Comparison of ENCODE assay signal across 11 mouse cellular contexts in genomic region chr7:140902036-140902875, GRCm38 (mm10). TPM values are rescaled to one million over a fixed set of nuclear protein-coding genes. Genes with fewer than 3 reads are reported as not detected.
A peak's percentile ranks its signal among the peaks of the same experiment; 100 is the strongest.
DNase-seq lines count a peak whose midpoint lies in the region; ATAC-seq and TF ChIP-seq lines count a peak whose summit lies in the region.
"Had no signal": no experiment of that assay in that cellular context is flagged by ENCODE, and none has a peak within 500 bp of the region (broad histone marks: within the 10 kb centered on the region; RNA-seq: fewer than 3 reads in every experiment).

No protein-coding gene starts in this region.

- no peak overlapping the region for H3K27ac ChIP-seq in kidney, adult 2 months (ENCODE audit: insufficient read depth, low read depth, low read length)
- peak overlapping the region; percentile 98 for H3K27ac ChIP-seq in brown adipose tissue, adult 24 weeks (replicated peaks; ENCODE audit: low read depth, low read length)
- H3K27ac ChIP-seq in embryonic facial prominence, embryonic 13.5 days: peak overlapping the region; percentile 22; the same call in 1 of the 2 replicates
- H3K27ac ChIP-seq in limb, embryonic 13.5 days: no peak overlapping the region
- H3K27ac ChIP-seq: heart, embryonic 13.5 days had no signal

- H3K27me3 ChIP-seq in kidney, adult 2 months (replicated peaks; ENCODE audit: control insufficient read depth, insufficient read depth, low read length): no peaks in the 10 kb centered on the region
- no peaks in the 10 kb centered on the region for H3K27me3 ChIP-seq in embryonic facial prominence, embryonic 13.5 days
- H3K27me3 ChIP-seq in limb, embryonic 13.5 days: no peaks in the 10 kb centered on the region

- H3K4me3 ChIP-seq in kidney, adult 2 months (ENCODE audit: insufficient read depth, low read depth, low read length): no peak overlapping the region
- 0 out of 2 replicates have a peak overlapping the region, but pooled peaks have one; percentile 19 for H3K4me3 ChIP-seq in brown adipose tissue, adult 24 weeks (ENCODE audit: insufficient read depth, low read depth, low read length)
- no peak overlapping the region for H3K4me3 ChIP-seq in embryonic facial prominence, embryonic 13.5 days
- no peak overlapping the region for H3K4me3 ChIP-seq in limb, embryonic 13.5 days
- H3K4me3 ChIP-seq: heart, embryonic 13.5 days had no signal

- no peak for TF ChIP-seq CTCF in kidney, adult 2 months (conservative IDR thresholded peaks at IDR 0.05; ENCODE audit: insufficient read depth, insufficient read length, low read depth, low read length)

- no peak overlapping the region for H3K4me2 ChIP-seq in embryonic facial prominence, embryonic 13.5 days
- H3K4me2 ChIP-seq in limb, embryonic 13.5 days (replicated peaks): no peak overlapping the region
- H3K4me2 ChIP-seq: heart, embryonic 13.5 days had no signal

- H3K9me3 ChIP-seq in embryonic facial prominence, embryonic 13.5 days: no peaks in the 10 kb centered on the region
- no peaks in the 10 kb centered on the region for H3K9me3 ChIP-seq in limb, embryonic 13.5 days
- H3K9me3 ChIP-seq: heart, embryonic 13.5 days had no signal

- no peaks in the 10 kb centered on the region for H3K36me3 ChIP-seq in kidney, adult 2 months (ENCODE audit: control insufficient read depth, insufficient read depth, low read length)
- peaks cover 21% of the 10 kb centered on the region for H3K36me3 ChIP-seq in embryonic facial prominence, embryonic 13.5 days
- peaks cover 22% of the 10 kb centered on the region for H3K36me3 ChIP-seq in limb, embryonic 13.5 days

- intact Hi-C loops in left cerebral cortex, postnatal 4 days (cut with DNase I): loop anchor here (10.0 kb wide), 1 partner anchor 273 kb away; the partner anchor contains the start of gene Rnh1

- WGBS in kidney, adult 2 months: 67% methylated on average over 15 of the region's 15 CpGs
- WGBS in embryonic facial prominence, embryonic 13.5 days: 36% methylated on average over 15 of the region's 15 CpGs
- 57% methylated on average over 15 of the region's 15 CpGs for WGBS in limb, embryonic 13.5 days

- peak; percentile 38 for DNase-seq in kidney, adult 2 months
- no peak for DNase-seq in kidney, adult 9 months
- DNase-seq in retina, postnatal 1 day: no peak
- DNase-seq in left cerebral cortex, postnatal 4 days: no peak

- peaks cover 2% of the 10 kb centered on the region; the same call in 1 of the 2 replicates for H3K4me1 ChIP-seq in kidney, adult 2 months (ENCODE audit: control insufficient read depth, insufficient read depth, low read length)
- H3K4me1 ChIP-seq in brown adipose tissue, adult 24 weeks (ENCODE audit: control insufficient read depth, insufficient read depth, insufficient read length, low read length): peaks cover 13% of the 10 kb centered on the region
- peaks cover 7% of the 10 kb centered on the region; the same call in 1 of the 2 replicates for H3K4me1 ChIP-seq in embryonic facial prominence, embryonic 13.5 days
- H3K4me1 ChIP-seq in limb, embryonic 13.5 days: peaks cover 10% of the 10 kb centered on the region; the same call in 1 of the 2 replicates

- H3K9ac ChIP-seq in embryonic facial prominence, embryonic 13.5 days: peak overlapping the region; percentile 36; the same call in 1 of the 2 replicates
- H3K9ac ChIP-seq in limb, embryonic 13.5 days: peak overlapping the region; percentile 31; the same call in 1 of the 2 replicates

- no peak for ATAC-seq in embryonic facial prominence, embryonic 13.5 days (ENCODE audit: insufficient number of reproducible peaks, insufficient read depth, low FRiP score, low TSS enrichment, low read depth)
- no peak for ATAC-seq in limb, embryonic 13.5 days (ENCODE audit: low FRiP score, low read depth)

- TF ChIP-seq POLR2A in kidney, adult 2 months (IDR thresholded peaks at IDR 0.05; ENCODE audit: low read depth, low read length): no peak

RNA-seq across cellular contexts. Expression of gene Cox8b, which starts 2.0 kb away (rescaled TPM):
- 111 and 188 TPM in 2 replicates for polyA plus RNA-seq in kidney, adult 2 months (2012; rRNA removed)
- polyA plus RNA-seq in brown adipose tissue, adult 24 weeks (2012; ENCODE audit: insufficient read depth, insufficient read length, missing spikeins): 8,049 and 8,538 TPM in 2 replicates
- 1.2 and 1.9 TPM in 2 replicates for polyA plus RNA-seq in embryonic facial prominence, embryonic 13.5 days (2015; fragmentation: Nextera tagmentation; extraction: Ambion mirVana)
- 9.3 and 10.0 TPM in 2 replicates for polyA plus RNA-seq in limb, embryonic 13.5 days (2015; fragmentation: Nextera tagmentation; extraction: Ambion mirVana)
- not detected for total RNA-seq in left cerebral cortex, postnatal 4 days (2021)
- total RNA-seq: megakaryocyte progenitor cell, adult 5-6 weeks had no signal
- polyA plus RNA-seq: forebrain, embryonic 16.5 days had no signal

RNA-seq across cellular contexts. Expression of gene Nlrp6, which starts 18.4 kb away (rescaled TPM):
- polyA plus RNA-seq in kidney, adult 2 months (2012; rRNA removed): 56.6 and 70.7 TPM in 2 replicates
- polyA plus RNA-seq in brown adipose tissue, adult 24 weeks (2012; ENCODE audit: insufficient read depth, insufficient read length, missing spikeins): not detected in 2 replicates
- 0.20 and 0.30 TPM in 2 replicates for polyA plus RNA-seq in embryonic facial prominence, embryonic 13.5 days (2015; fragmentation: Nextera tagmentation; extraction: Ambion mirVana)
- 0.05 and 0.06 TPM in 2 replicates for polyA plus RNA-seq in limb, embryonic 13.5 days (2015; fragmentation: Nextera tagmentation; extraction: Ambion mirVana)
- under 1 TPM; 0.54 to 0.70 TPM for total RNA-seq in left cerebral cortex, postnatal 4 days (2021)
- total RNA-seq: megakaryocyte progenitor cell, adult 5-6 weeks had no signal
- polyA plus RNA-seq: urinary bladder, adult 2 months had no signal

RNA-seq across cellular contexts. Expression of gene Sirt3, which starts 20.1 kb away (rescaled TPM):
- 155 and 168 TPM in 2 replicates for polyA plus RNA-seq in kidney, adult 2 months (2012; rRNA removed)
- 77.2 and 79.1 TPM in 2 replicates for polyA plus RNA-seq in brown adipose tissue, adult 24 weeks (2012; ENCODE audit: insufficient read depth, insufficient read length, missing spikeins)
- polyA plus RNA-seq in embryonic facial prominence, embryonic 13.5 days (2015; fragmentation: Nextera tagmentation; extraction: Ambion mirVana): 24.8 and 28.9 TPM in 2 replicates
- polyA plus RNA-seq in limb, embryonic 13.5 days (2015; fragmentation: Nextera tagmentation; extraction: Ambion mirVana): 29.6 and 30.1 TPM in 2 replicates
- 10 to 100 TPM; 26.0 to 31.3 TPM for total RNA-seq in left cerebral cortex, postnatal 4 days (2021)

RNA-seq across cellular contexts. Expression of gene Psmd13, which starts 20.5 kb away (rescaled TPM):
- 66.8 and 75.2 TPM in 2 replicates for polyA plus RNA-seq in kidney, adult 2 months (2012; rRNA removed)
- 108 and 110 TPM in 2 replicates for polyA plus RNA-seq in brown adipose tissue, adult 24 weeks (2012; ENCODE audit: insufficient read depth, insufficient read length, missing spikeins)
- polyA plus RNA-seq in embryonic facial prominence, embryonic 13.5 days (2015; fragmentation: Nextera tagmentation; extraction: Ambion mirVana): 237 and 261 TPM in 2 replicates
- 251 and 252 TPM in 2 replicates for polyA plus RNA-seq in limb, embryonic 13.5 days (2015; fragmentation: Nextera tagmentation; extraction: Ambion mirVana)
- 100 to 1,000 TPM; 155 to 165 TPM for total RNA-seq in left cerebral cortex, postnatal 4 days (2021)

RNA-seq across cellular contexts. Expression of gene Pgghg, which starts 38.9 kb away (rescaled TPM):
- 58.0 and 71.2 TPM in 2 replicates for polyA plus RNA-seq in kidney, adult 2 months (2012; rRNA removed)
- 7.1 and 8.7 TPM in 2 replicates for polyA plus RNA-seq in brown adipose tissue, adult 24 weeks (2012; ENCODE audit: insufficient read depth, insufficient read length, missing spikeins)
- polyA plus RNA-seq in embryonic facial prominence, embryonic 13.5 days (2015; fragmentation: Nextera tagmentation; extraction: Ambion mirVana): 25.1 and 25.7 TPM in 2 replicates
- polyA plus RNA-seq in limb, embryonic 13.5 days (2015; fragmentation: Nextera tagmentation; extraction: Ambion mirVana): 25.9 and 28.0 TPM in 2 replicates
- total RNA-seq in left cerebral cortex, postnatal 4 days (2021): 1 to 10 TPM; 3.1 to 4.0 TPM

Comparison
In these comparisons a context has a peak if more than half of its experiments do, and no peak if none do; other contexts are left out.
1. H3K27ac ChIP-seq: peak in brown adipose tissue, adult 24 weeks (single experiment) and embryonic facial prominence, embryonic 13.5 days (single experiment); none in kidney, adult 2 months (single experiment) and limb, embryonic 13.5 days (single experiment).
2. RNA of gene Cox8b, which starts 2.0 kb away (polyA plus RNA-seq): 8,049 to 8,538 TPM in brown adipose tissue, adult 24 weeks; 111 to 188 TPM in kidney, adult 2 months, 9.3 to 10.0 TPM in limb, embryonic 13.5 days and 1.2 to 1.9 TPM in embryonic facial prominence, embryonic 13.5 days; every median in the first group is over 10 times any median in the second.
3. RNA of gene Nlrp6, which starts 18.4 kb away (polyA plus RNA-seq): 56.6 to 70.7 TPM in kidney, adult 2 months; 0.20 to 0.30 TPM in embryonic facial prominence, embryonic 13.5 days, not detected in brown adipose tissue, adult 24 weeks and 0.05 to 0.06 TPM in limb, embryonic 13.5 days; every median in the first group is over 10 times any median in the second.